Mouse (Mus musculus): ENCODE data around the gene Cracr2b. TPM values are rescaled to one million over a fixed set of nuclear protein-coding genes. Genes with fewer than 3 reads are reported as not detected.

The Cracr2b gene
- polyA plus RNA-seq, 1 experiment from 2014 or later, result 20.2 TPM

- 5% methylated on average over 5 of the region's 5 CpGs for WGBS
- ATAC-seq (ENCODE audit: extremely low read depth, insufficient number of reproducible peaks, low FRiP score, low TSS enrichment), result no peak
- H3K27ac ChIP-seq (replicated peaks), result no peak overlapping the region
- H3K36me3 ChIP-seq, result peaks cover 38% of the 10 kb centered on the region
- H3K4me2 ChIP-seq, result peak overlapping the region; percentile 95
- no peaks in the 10 kb centered on the region for H3K9me3 ChIP-seq
- peaks cover 61% of the 10 kb centered on the region for H3K4me1 ChIP-seq
- no peaks in the 10 kb centered on the region for H3K27me3 ChIP-seq (replicated peaks)
- H3K9ac ChIP-seq, result peak overlapping the region; percentile 91
- peak overlapping the region; percentile 88 for H3K4me3 ChIP-seq
These were observed 13.3 kb downstream of the Cracr2b start for GRCm38 (mm10) chr7:141474160-141474559.

- peak; percentile 66 for ATAC-seq (ENCODE audit: extremely low read depth, insufficient number of reproducible peaks, low FRiP score, low TSS enrichment)
- H3K4me2 ChIP-seq, result peak within 1 kb of the TSS; percentile 95
- no peaks in the 10 kb centered on the region for H3K9me3 ChIP-seq
- WGBS, result under 1% methylated on average over 87 of the region's 87 CpGs
- H3K27ac ChIP-seq (replicated peaks), result peak within 1 kb of the TSS; percentile 98
- peak within 1 kb of the TSS; percentile 88 for H3K4me3 ChIP-seq
- H3K9ac ChIP-seq, result peak within 1 kb of the TSS; percentile 91
- H3K27me3 ChIP-seq (replicated peaks), result no peaks in the 10 kb centered on the region
- H3K36me3 ChIP-seq, result peaks cover 27% of the 10 kb centered on the region
- H3K4me1 ChIP-seq, result peaks cover 51% of the 10 kb centered on the region
These were observed 14.3 kb downstream of the Cracr2b start, which contains the start of the genes Polr2l and Tspan4 for GRCm38 (mm10) chr7:141475011-141475804. Gene Polr2l, minus strand, starts transcription at chr7:141475132. Gene Tspan4, plus strand, starts transcription at chr7:141475240.

- WGBS, result under 1% methylated on average over 12 of the region's 12 CpGs
- no peak for ATAC-seq (ENCODE audit: extremely low read depth, insufficient number of reproducible peaks, low FRiP score, low TSS enrichment)
- H3K4me1 ChIP-seq, result peaks cover 54% of the 10 kb centered on the region
These were observed 14.9 kb downstream of the Cracr2b start for GRCm38 (mm10) chr7:141475805-141476158.

GRCm38 (mm10) chr7:141476226-141476980, 15.5 kb downstream of the Cracr2b start:
- Histone ChIP-seq H3K4me1 (peaks cover 60% of the 10 kb centered on the region), H3K27me3 (replicated peaks) (no peaks in the 10 kb centered on the region), H3K4me3 (peak overlapping the region; percentile 88), H3K27ac (replicated peaks) (peak overlapping the region; percentile 98), H3K36me3 (peaks cover 15% of the 10 kb centered on the region), H3K4me2 (peak overlapping the region; percentile 95), H3K9me3 (no peaks in the 10 kb centered on the region), H3K9ac (peak overlapping the region; percentile 91)
- peak; percentile 47 for ATAC-seq (ENCODE audit: extremely low read depth, insufficient number of reproducible peaks, low FRiP score, low TSS enrichment)
- WGBS, result 2% methylated on average over 17 of the region's 17 CpGs

More at GRCm38 (mm10) chr7:141475805-141476158, 14.9 kb downstream of the Cracr2b start:
- Histone ChIP-seq H3K27me3 (replicated peaks) (no peaks in the 10 kb centered on the region), H3K9ac (peak overlapping the region; percentile 91), H3K9me3 (no peaks in the 10 kb centered on the region), H3K4me2 (peak overlapping the region; percentile 95), H3K36me3 (peaks cover 22% of the 10 kb centered on the region), H3K27ac (replicated peaks) (peak overlapping the region; percentile 98), H3K4me3 (peak overlapping the region; percentile 88)

- H3K4me3 ChIP-seq, result peak overlapping the region; percentile 88
- H3K36me3 ChIP-seq, result peaks cover 10% of the 10 kb centered on the region
- peak overlapping the region; percentile 91 for H3K9ac ChIP-seq
- no peaks in the 10 kb centered on the region for H3K9me3 ChIP-seq
- H3K27me3 ChIP-seq (replicated peaks), result peaks cover under 1% of the 10 kb centered on the region; the same call in 1 of the 2 replicates
- peaks cover 64% of the 10 kb centered on the region for H3K4me1 ChIP-seq
- ATAC-seq (ENCODE audit: extremely low read depth, insufficient number of reproducible peaks, low FRiP score, low TSS enrichment), result no peak
- H3K4me2 ChIP-seq, result peak overlapping the region; percentile 95
- peak overlapping the region; percentile 98 for H3K27ac ChIP-seq (replicated peaks)
- WGBS, result 12% methylated on average over 7 of the region's 7 CpGs
These were observed 16.1 kb downstream of the Cracr2b start for GRCm38 (mm10) chr7:141476981-141477370.

- Histone ChIP-seq H3K27ac (replicated peaks) (peak overlapping the region; percentile 98), H3K4me3 (peak overlapping the region; percentile 88), H3K27me3 (replicated peaks) (peaks cover 8% of the 10 kb centered on the region), H3K4me2 (peak overlapping the region; percentile 95), H3K9ac (peak overlapping the region; percentile 91), H3K36me3 (peaks cover 2% of the 10 kb centered on the region), H3K9me3 (no peaks in the 10 kb centered on the region), H3K4me1 (peaks cover 69% of the 10 kb centered on the region)
- ATAC-seq (ENCODE audit: extremely low read depth, insufficient number of reproducible peaks, low FRiP score, low TSS enrichment), result no peak
- 36% methylated on average over 4 of the region's 4 CpGs for WGBS
These were observed 16.8 kb downstream of the Cracr2b start for GRCm38 (mm10) chr7:141477578-141478269.

- 43% methylated on average over 5 of the region's 5 CpGs for WGBS
- no peak for ATAC-seq (ENCODE audit: extremely low read depth, insufficient number of reproducible peaks, low FRiP score, low TSS enrichment)
- Histone ChIP-seq H3K27ac (replicated peaks) (peak overlapping the region; percentile 98), H3K27me3 (replicated peaks) (peaks cover 13% of the 10 kb centered on the region), H3K4me3 (0 out of 2 replicates have a peak overlapping the region, but pooled peaks have one; percentile 88), H3K36me3 (no peaks in the 10 kb centered on the region), H3K4me1 (peaks cover 67% of the 10 kb centered on the region), H3K4me2 (peak overlapping the region; percentile 95), H3K9ac (peak overlapping the region; percentile 62), H3K9me3 (no peaks in the 10 kb centered on the region)
These were observed 17.4 kb downstream of the Cracr2b start for GRCm38 (mm10) chr7:141478270-141478748.

GRCm38 (mm10) chr7:141480842-141481497, 20.1 kb downstream of the Cracr2b start:
- peak overlapping the region; percentile 80; the same call in 1 of the 2 replicates for H3K9ac ChIP-seq
- H3K36me3 ChIP-seq, result 0 out of 2 replicates have a peak, but pooled peaks cover 6% of the 10 kb centered on the region
- ATAC-seq (ENCODE audit: extremely low read depth, insufficient number of reproducible peaks, low FRiP score, low TSS enrichment), result no peak
- peak overlapping the region; percentile 95 for H3K4me2 ChIP-seq
- peaks cover 13% of the 10 kb centered on the region for H3K27me3 ChIP-seq (replicated peaks)
- H3K4me1 ChIP-seq, result peaks cover 59% of the 10 kb centered on the region
- H3K4me3 ChIP-seq, result peak overlapping the region; percentile 65
- no peaks in the 10 kb centered on the region for H3K9me3 ChIP-seq
- 10% methylated on average over 10 of the region's 10 CpGs for WGBS
- no peak overlapping the region for H3K27ac ChIP-seq (replicated peaks)

GRCm38 (mm10) chr7:141481498-141482401, 20.9 kb downstream of the Cracr2b start:
- under 1% methylated on average over 81 of the region's 81 CpGs for WGBS
- H3K4me3 ChIP-seq, result peak overlapping the region; percentile 65
- H3K9ac ChIP-seq, result peak overlapping the region; percentile 80
- H3K4me2 ChIP-seq, result peak overlapping the region; percentile 95
- ATAC-seq (ENCODE audit: extremely low read depth, insufficient number of reproducible peaks, low FRiP score, low TSS enrichment), result no peak
- H3K27me3 ChIP-seq (replicated peaks), result peaks cover 13% of the 10 kb centered on the region
- H3K27ac ChIP-seq (replicated peaks), result no peak overlapping the region
- no peaks in the 10 kb centered on the region for H3K9me3 ChIP-seq
- H3K4me1 ChIP-seq, result peaks cover 52% of the 10 kb centered on the region
- 0 out of 2 replicates have a peak, but pooled peaks cover 10% of the 10 kb centered on the region for H3K36me3 ChIP-seq

Data from heart, embryonic 13.5 days (tissue).